Mouse (Mus musculus): Measurements from ENCODE around the gene Dmrta2.

DNA sequence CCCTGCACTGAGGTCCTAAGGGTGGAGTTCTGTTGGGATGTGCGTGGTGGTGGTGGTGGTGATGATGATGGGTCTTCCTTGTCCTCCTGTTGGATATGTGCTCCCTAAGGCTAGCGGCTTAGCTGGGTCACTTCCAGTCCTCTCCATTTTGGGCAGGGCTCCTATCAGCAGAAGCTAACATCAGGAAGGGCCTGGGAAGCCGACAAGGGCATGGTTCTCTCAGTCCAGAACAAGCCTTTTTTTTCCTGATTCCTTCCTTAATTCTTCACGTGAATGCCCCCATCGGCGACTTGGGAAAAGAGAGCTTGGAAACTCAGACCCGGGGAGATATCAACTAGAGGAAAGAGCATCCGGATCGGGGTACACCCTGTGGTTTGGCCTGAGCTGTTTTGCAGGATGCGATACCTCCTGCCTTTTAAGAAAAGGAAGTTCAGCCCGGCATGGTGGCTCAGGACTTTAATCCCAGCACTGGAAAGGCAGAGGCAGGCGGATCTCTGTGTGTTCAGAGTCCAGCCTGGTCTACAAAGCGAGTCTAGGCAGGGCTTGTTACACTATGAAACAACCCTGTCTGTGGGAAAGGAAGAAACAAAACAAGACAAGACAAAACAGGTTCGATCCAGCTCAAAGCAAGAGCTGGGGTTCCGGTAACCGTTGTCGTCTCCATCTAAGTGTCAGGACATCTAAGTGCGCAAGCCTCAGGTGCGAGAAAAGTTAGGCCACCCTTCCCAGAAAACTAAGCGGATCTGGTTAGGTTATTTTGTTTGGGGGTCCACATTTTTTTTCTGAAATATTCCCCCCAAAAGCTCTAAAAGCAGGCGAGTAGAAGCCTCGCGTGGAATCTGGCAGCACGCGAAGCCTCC is 2.2 kb upstream of the Dmrta2 start:
- no peak for TF ChIP-seq CTCF (IDR thresholded peaks at IDR 0.05; ENCODE audit: low read depth)
- TF ChIP-seq EP300 (IDR thresholded peaks at IDR 0.05; ENCODE audit: low read depth): no peak

Data from liver, embryonic 14.5 days (tissue).